Mouse (Mus musculus) heart, adult 2 months (tissue): ENCODE measurements around the gene Smg1.

Source experiments
- CTCF ChIP-seq: fragments of 200-600 bp; IDR thresholded peaks from 2 replicates; pipeline ENCODE4 v1.8.1; 2022; ENCODE audit warnings: antibody characterized with exemption, mild to moderate bottlenecking, moderate library complexity
- EP300 ChIP-seq: fragments of 200-500 bp; IDR thresholded peaks from 2 replicates; pipeline ENCODE4 v1.6.1; 2011; ENCODE audit warnings: low read depth, low read length, control low read depth; ENCODE audit not compliant: insufficient read depth
- POLR2A ChIP-seq: fragments of 200-500 bp; IDR thresholded peaks from 2 replicates; pipeline ENCODE4 v1.6.1; 2011; ENCODE audit warnings: mild to moderate bottlenecking, low read depth, low read length, control low read depth; ENCODE audit not compliant: insufficient read depth

DNA sequence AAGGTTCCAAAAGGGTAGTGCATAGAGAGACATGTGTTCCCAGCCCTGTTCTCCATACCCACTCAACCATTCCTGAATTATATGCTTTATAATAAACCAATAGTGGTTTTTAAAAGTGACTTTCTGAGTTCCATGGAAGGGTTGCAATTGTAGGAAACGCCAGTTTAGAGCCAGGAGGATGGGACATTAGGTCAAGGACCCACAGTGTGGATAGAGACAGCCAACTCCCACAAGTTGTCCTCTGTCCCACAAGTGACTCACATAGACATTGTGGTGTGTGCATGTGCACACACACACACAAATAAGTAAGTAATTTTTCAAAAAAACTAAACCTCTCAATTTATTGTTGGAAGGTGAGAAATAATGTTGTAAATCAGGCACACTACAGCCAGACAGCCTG is 20.1 kb upstream of the Smg1 start:
- TF ChIP-seq CTCF: no peak
- TF ChIP-seq POLR2A: no peak
- TF ChIP-seq EP300: no peak
